Mouse (Mus musculus) E14TG2a.4 (cell line): ENCODE measurements around the gene Ccni.

ENCODE experiments used
- H3K27me3 ChIP-seq: 2 replicates; pipeline ENCODE4 v1.6.1; 2014; ENCODE audit warnings: low read length, control low read depth; ENCODE audit not compliant: insufficient read depth
- H3K36me3 ChIP-seq: 2 replicates; pipeline ENCODE4 v1.6.1; 2014; ENCODE audit warnings: low read length, control low read depth; ENCODE audit not compliant: insufficient read depth
- H3K4me1 ChIP-seq: replicated peaks from 2 replicates; pipeline ENCODE4 v1.6.1; 2014; ENCODE audit warnings: low read depth, low read length, control low read depth
- H3K4me3 ChIP-seq: replicated peaks from 2 replicates; pipeline ENCODE4 v1.5.1; 2014; ENCODE audit warnings: mild to moderate bottlenecking, low read length
- H3K9me3 ChIP-seq: 2 replicates; pipeline ENCODE4 v1.6.1; 2014; ENCODE audit warnings: low read length, control low read depth
- CTCF ChIP-seq: conservative IDR thresholded peaks from 2 replicates; pipeline ENCODE4 v1.5.1; 2014; ENCODE audit warnings: low read length
- NANOG ChIP-seq: IDR thresholded peaks from 2 replicates; pipeline ENCODE4 v1.6.1; 2014; ENCODE audit warnings: borderline replicate concordance, low read length, mixed read lengths
- POU5F1 ChIP-seq: IDR thresholded peaks from 2 replicates; pipeline ENCODE4 v1.6.1; 2014; ENCODE audit warnings: low read length, borderline replicate concordance

The Ccni gene

GRCm38 (mm10) chr5:93154401-93154800 is 51.9 kb downstream of the Ccni start:
- Histone ChIP-seq H3K27me3 (no peaks in the 10 kb centered on the region), H3K4me3 (no peak overlapping the region), H3K9me3 (no peaks in the 10 kb centered on the region), H3K4me1 (peaks cover 25% of the 10 kb centered on the region), H3K36me3 (peaks cover 98% of the 10 kb centered on the region)
- TF ChIP-seq POU5F1 = no peak
- TF ChIP-seq CTCF = no peak
- no peak for TF ChIP-seq NANOG

GRCm38 (mm10) chr5:93152451-93152850 is 53.8 kb downstream of the Ccni start:
- TF ChIP-seq CTCF = no peak
- TF ChIP-seq POU5F1 = no peak
- TF ChIP-seq NANOG = no peak
- no peaks in the 10 kb centered on the region for H3K27me3 ChIP-seq
- H3K9me3 ChIP-seq = no peaks in the 10 kb centered on the region
- H3K4me1 ChIP-seq = peaks cover 27% of the 10 kb centered on the region
- H3K4me3 ChIP-seq = no peak overlapping the region
- peaks cover 97% of the 10 kb centered on the region for H3K36me3 ChIP-seq

GRCm38 (mm10) chr5:93151985-93152384 is 54.3 kb downstream of the Ccni start:
- TF ChIP-seq NANOG = no peak
- TF ChIP-seq CTCF = no peak
- no peak for TF ChIP-seq POU5F1
- Histone ChIP-seq H3K4me3 (no peak overlapping the region), H3K36me3 (peaks cover 96% of the 10 kb centered on the region), H3K9me3 (no peaks in the 10 kb centered on the region), H3K4me1 (peaks cover 27% of the 10 kb centered on the region), H3K27me3 (no peaks in the 10 kb centered on the region)

DNA sequence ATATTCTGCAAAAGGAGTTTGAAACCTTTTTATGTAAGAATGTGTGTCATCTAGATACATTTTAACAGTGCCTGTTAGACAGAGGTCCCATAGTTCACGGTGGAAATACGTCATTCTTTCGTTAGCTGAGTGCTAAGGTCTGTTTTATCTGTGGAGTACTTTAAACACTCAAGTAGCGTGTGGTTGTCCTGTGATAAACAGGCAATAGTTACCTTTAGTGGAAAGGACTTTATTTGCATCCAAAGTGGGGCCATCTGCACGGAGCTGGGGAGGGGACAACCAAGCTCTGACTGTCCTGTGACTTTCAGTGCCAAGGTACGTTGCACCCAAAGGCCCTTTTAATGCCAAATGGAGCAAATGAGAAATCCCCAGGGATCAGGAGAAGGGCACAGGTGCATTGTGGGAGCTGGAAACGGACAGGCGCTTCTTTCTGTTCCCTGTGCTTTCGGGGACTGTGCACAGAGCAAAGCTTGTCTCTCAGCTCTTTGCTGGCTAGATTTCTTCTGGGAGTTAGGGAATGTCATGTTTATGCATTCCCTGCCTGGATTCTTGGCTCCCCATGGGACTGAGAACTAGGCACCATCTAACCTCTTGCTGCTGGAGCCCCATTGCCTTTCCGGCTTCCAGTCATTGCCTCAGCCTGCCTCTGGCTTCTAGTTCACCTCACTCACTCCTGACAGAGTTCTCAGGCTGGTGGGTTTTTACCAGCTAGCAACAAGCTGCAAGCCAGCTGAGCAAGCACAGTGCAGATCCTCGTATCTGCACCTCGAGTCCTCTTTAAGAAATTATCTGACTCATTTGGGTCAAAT is 56.1 kb downstream of the Ccni start:
- Histone ChIP-seq H3K36me3 (peaks cover 94% of the 10 kb centered on the region), H3K4me3 (no peak overlapping the region), H3K9me3 (no peaks in the 10 kb centered on the region), H3K27me3 (no peaks in the 10 kb centered on the region), H3K4me1 (peaks cover 42% of the 10 kb centered on the region)
- no peak for TF ChIP-seq CTCF
- TF ChIP-seq NANOG = no peak
- TF ChIP-seq POU5F1 = no peak

- TF ChIP-seq CTCF (no peak), POU5F1 (no peak), NANOG (no peak)
- Histone ChIP-seq H3K9me3 (no peaks in the 10 kb centered on the region), H3K36me3 (peaks cover 92% of the 10 kb centered on the region), H3K4me1 (peaks cover 35% of the 10 kb centered on the region), H3K27me3 (no peaks in the 10 kb centered on the region), H3K4me3 (no peak overlapping the region)
These were observed 60.8 kb downstream of the Ccni start for GRCm38 (mm10) chr5:93145504-93145903.

GRCm38 (mm10) chr5:93144874-93145273 is 61.4 kb downstream of the Ccni start:
- H3K9me3 ChIP-seq = no peaks in the 10 kb centered on the region
- TF ChIP-seq POU5F1 = no peak
- no peak for TF ChIP-seq CTCF
- no peak for TF ChIP-seq NANOG

GRCm38 (mm10) chr5:93143360-93144091 is 62.8 kb downstream of the Ccni start:
- peaks cover 30% of the 10 kb centered on the region for H3K4me1 ChIP-seq
- peaks cover 88% of the 10 kb centered on the region for H3K36me3 ChIP-seq
- no peak overlapping the region for H3K4me3 ChIP-seq
- TF ChIP-seq NANOG (no peak), CTCF (no peak), POU5F1 (no peak)
- H3K27me3 ChIP-seq = no peaks in the 10 kb centered on the region
- H3K9me3 ChIP-seq = no peaks in the 10 kb centered on the region

More at GRCm38 (mm10) chr5:93144874-93145273, 61.4 kb downstream of the Ccni start:
- peaks cover 33% of the 10 kb centered on the region for H3K4me1 ChIP-seq
- H3K36me3 ChIP-seq = peaks cover 92% of the 10 kb centered on the region
- H3K27me3 ChIP-seq = no peaks in the 10 kb centered on the region
- H3K4me3 ChIP-seq = no peak overlapping the region

DNA sequence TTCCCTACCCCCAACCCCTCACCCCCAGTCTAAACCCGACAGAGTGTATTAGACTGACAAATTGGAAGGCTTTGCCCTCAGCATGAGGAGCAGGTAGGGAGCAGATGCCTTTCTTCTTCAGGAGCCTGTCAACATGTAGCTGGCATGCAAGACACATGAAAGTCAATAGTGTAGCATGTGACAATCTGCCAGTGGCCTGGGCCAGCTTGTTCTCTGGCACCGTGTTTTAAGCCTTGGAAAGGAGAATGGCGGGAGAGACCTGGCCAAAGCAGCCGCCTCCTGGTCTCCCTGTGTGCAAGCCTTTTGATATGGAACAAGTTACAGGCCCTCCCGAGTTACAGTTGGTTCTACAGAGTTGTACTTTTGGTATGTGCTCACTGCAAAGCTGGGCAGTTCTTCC is 65.5 kb downstream of the Ccni start:
- Histone ChIP-seq H3K27me3 (no peaks in the 10 kb centered on the region), H3K9me3 (no peaks in the 10 kb centered on the region), H3K4me1 (peaks cover 28% of the 10 kb centered on the region), H3K4me3 (no peak overlapping the region), H3K36me3 (peaks cover 74% of the 10 kb centered on the region)
- TF ChIP-seq CTCF = no peak
